Mouse (Mus musculus) forebrain, postnatal 0 days (tissue): ENCODE results near the gene Gm44973. TPM values are rescaled to one million over a fixed set of nuclear protein-coding genes. Genes with fewer than 3 reads are reported as not detected.

ENCODE experiments used
- ATAC-seq: fragments of 200-750 bp; cut with Nextera tagmentation; 2 replicates; pipeline ENCODE4 v1.8.0; 2017; ENCODE audit warnings: mild to moderate bottlenecking, moderate library complexity
- DNase-seq: peaks from one replicate; pipeline ENCODE4 v3.0.0-alpha.2; 2015
- H3K27ac ChIP-seq: fragments of 300-500 bp; sonication (generic); 2 replicates; pipeline ENCODE4 v1.5.1; 2014; ENCODE audit warnings: low read depth, mild to moderate bottlenecking, antibody characterized with exemption, low read length, moderate library complexity, mixed read lengths
- H3K27me3 ChIP-seq: fragments of 300-500 bp; sonication (generic); 2 replicates; pipeline ENCODE4 v1.6.1; 2014; ENCODE audit warnings: mild to moderate bottlenecking, low read length, mixed read lengths; ENCODE audit not compliant: insufficient read depth
- H3K36me3 ChIP-seq: fragments of 300-500 bp; sonication (generic); 2 replicates; pipeline ENCODE4 v1.6.1; 2014; ENCODE audit warnings: mild to moderate bottlenecking, moderate library complexity; ENCODE audit not compliant: insufficient read depth
- H3K4me1 ChIP-seq: fragments of 300-500 bp; sonication (generic); 2 replicates; pipeline ENCODE4 v1.6.1; 2014; ENCODE audit warnings: antibody characterized with exemption; ENCODE audit not compliant: insufficient read depth
- H3K4me2 ChIP-seq: fragments of 300-500 bp; sonication (generic); 2 replicates; pipeline ENCODE4 v1.6.1; 2014; ENCODE audit warnings: low read depth, mild to moderate bottlenecking, moderate library complexity
- H3K4me3 ChIP-seq: fragments of 300-500 bp; sonication (generic); 2 replicates; pipeline ENCODE4 v1.5.1; 2014; ENCODE audit warnings: low read depth, low read length, mixed read lengths
- H3K9ac ChIP-seq: fragments of 300-500 bp; sonication (generic); 2 replicates; pipeline ENCODE4 v1.6.1; 2014; ENCODE audit warnings: mild to moderate bottlenecking
- H3K9me3 ChIP-seq: fragments of 300-500 bp; sonication (generic); 2 replicates; pipeline ENCODE4 v1.6.1; 2016; ENCODE audit warnings: low read length
- CTCF ChIP-seq: sonication (generic); IDR thresholded peaks from 2 replicates; pipeline ENCODE4 v1.5.1; 2016; ENCODE audit warnings: antibody characterized with exemption, control low read depth, low read depth
- WGBS: fragments of 180-500 bp; shearing (Covaris S2); extraction: QIAGEN DNeasy Blood & Tissue Kit; methylation state at CpG from one replicate; pipeline ENCODE4 v1.1.7; 2014; 5-methylcytosine and 5-hydroxymethylcytosine counted together
- polyA plus RNA-seq: library from polyadenylated mRNA; unstranded; fragments of >200 nt; fragmentation: Nextera tagmentation; extraction: Ambion mirVana; gene quantifications from 2 replicates; pipeline ENCODE4 v1.2.1, GENCODE M21; 2015
- total RNA-seq: library from RNA; depleted of rRNA; stranded (reverse); fragments of >200 nt; gene quantifications from 2 replicates; pipeline ENCODE4 v1.2.3, GENCODE M21; 2014

The Gm44973 gene
- total and polyA plus RNA-seq, 2 experiments from 2014 or later: 3.1 TPM; not detected in 1

GRCm38 (mm10) chr7:5057804-5058203, 42.5 kb downstream of the Gm44973 start:
- WGBS: 30% methylated on average over 11 of the region's 11 CpGs
- peak overlapping the region; percentile 73 for H3K4me2 ChIP-seq
- TF ChIP-seq CTCF: peak; percentile 36; the same call in 1 of the 2 replicates
- H3K4me1 ChIP-seq: peaks cover 43% of the 10 kb centered on the region
- no peaks in the 10 kb centered on the region for H3K36me3 ChIP-seq
- H3K27ac ChIP-seq: no peak overlapping the region; the same call in 1 of the 2 replicates
- no peaks in the 10 kb centered on the region for H3K9me3 ChIP-seq
- peak overlapping the region; percentile 65 for H3K4me3 ChIP-seq
- DNase-seq (no peak), ATAC-seq (no peak)
- peak overlapping the region; percentile 95 for H3K9ac ChIP-seq
- H3K27me3 ChIP-seq: peaks cover 8% of the 10 kb centered on the region

GRCm38 (mm10) chr7:5058631-5059030, 43.3 kb downstream of the Gm44973 start:
- no peak for DNase-seq
- 97% methylated on average over 1 of the region's 1 CpGs for WGBS
- peaks cover 39% of the 10 kb centered on the region for H3K4me1 ChIP-seq

GRCm38 (mm10) chr7:5059421-5059820, 44.1 kb downstream of the Gm44973 start:
- H3K4me3 ChIP-seq: no peak overlapping the region
- TF ChIP-seq CTCF: no peak
- no peaks in the 10 kb centered on the region for H3K9me3 ChIP-seq
- no peak for ATAC-seq
- H3K9ac ChIP-seq: 0 out of 2 replicates have a peak overlapping the region, but pooled peaks have one; percentile 78
- H3K4me2 ChIP-seq: peak overlapping the region; percentile 71
- H3K36me3 ChIP-seq: no peaks in the 10 kb centered on the region
- WGBS: 92% methylated on average over 12 of the region's 12 CpGs
- peaks cover 38% of the 10 kb centered on the region for H3K4me1 ChIP-seq
- peaks cover 7% of the 10 kb centered on the region; the same call in 1 of the 2 replicates for H3K27me3 ChIP-seq
- DNase-seq: no peak
- peak overlapping the region; percentile 98 for H3K27ac ChIP-seq

More at GRCm38 (mm10) chr7:5058631-5059030, 43.3 kb downstream of the Gm44973 start:
- no peak for TF ChIP-seq CTCF
- ATAC-seq: no peak
- no peak overlapping the region for H3K4me3 ChIP-seq
- H3K9me3 ChIP-seq: no peaks in the 10 kb centered on the region
- H3K27ac ChIP-seq: no peak overlapping the region
- H3K9ac ChIP-seq: no peak overlapping the region
- no peak overlapping the region for H3K4me2 ChIP-seq
- peaks cover 8% of the 10 kb centered on the region for H3K27me3 ChIP-seq
- H3K36me3 ChIP-seq: no peaks in the 10 kb centered on the region

GRCm38 (mm10) chr7:5060239-5060731, 45.0 kb downstream of the Gm44973 start:
- no peak for ATAC-seq
- WGBS: 2% methylated on average over 27 of the region's 27 CpGs

GRCm38 (mm10) chr7:5060944-5061773, 45.9 kb downstream of the Gm44973 start:
- TF ChIP-seq CTCF: peak; percentile 71
- Histone ChIP-seq H3K9me3 (no peaks in the 10 kb centered on the region), H3K9ac (peak overlapping the region; percentile 78), H3K27me3 (no peaks in the 10 kb centered on the region), H3K36me3 (no peaks in the 10 kb centered on the region), H3K27ac (peak overlapping the region; percentile 98), H3K4me3 (peak overlapping the region; percentile 78), H3K4me2 (peak overlapping the region; percentile 71), H3K4me1 (peaks cover 30% of the 10 kb centered on the region)
- DNase-seq (peak; percentile 100), ATAC-seq (peak; percentile 89)
- WGBS: under 1% methylated on average over 60 of the region's 60 CpGs

More at GRCm38 (mm10) chr7:5060239-5060731, 45.0 kb downstream of the Gm44973 start:
- no peaks in the 10 kb centered on the region for H3K36me3 ChIP-seq
- TF ChIP-seq CTCF: peak; percentile 76
- no peaks in the 10 kb centered on the region for H3K27me3 ChIP-seq
- peak overlapping the region; percentile 98 for H3K27ac ChIP-seq
- H3K4me2 ChIP-seq: peak overlapping the region; percentile 71
- peak; percentile 83 for DNase-seq
- H3K9ac ChIP-seq: peak overlapping the region; percentile 78
- no peaks in the 10 kb centered on the region for H3K9me3 ChIP-seq
- peak overlapping the region; percentile 78 for H3K4me3 ChIP-seq
- peaks cover 35% of the 10 kb centered on the region for H3K4me1 ChIP-seq

GRCm38 (mm10) chr7:5061774-5062359, 46.6 kb downstream of the Gm44973 start, which contains the start of gene U2af2:
Gene U2af2 (plus strand): TSS chr7:5062143.
- WGBS: under 1% methylated on average over 63 of the region's 65 CpGs
- Histone ChIP-seq H3K27ac (peak within 1 kb of the TSS; percentile 98), H3K9ac (peak within 1 kb of the TSS; percentile 78), H3K27me3 (no peaks in the 10 kb centered on the region), H3K4me2 (peak within 1 kb of the TSS; percentile 71), H3K36me3 (peaks cover 3% of the 10 kb centered on the region; the same call in 1 of the 2 replicates), H3K4me1 (peaks cover 28% of the 10 kb centered on the region), H3K4me3 (peak within 1 kb of the TSS; percentile 78), H3K9me3 (no peaks in the 10 kb centered on the region)
- TF ChIP-seq CTCF: no peak
- DNase-seq (peak; percentile 95), ATAC-seq (peak; percentile 69)
